Mouse (Mus musculus) stomach, embryonic 16.5 days (tissue): ENCODE results near the gene Zfp653. TPM values are rescaled to one million over a fixed set of nuclear protein-coding genes. Genes with fewer than 3 reads are reported as not detected.

Source experiments
- ATAC-seq: fragments of 200-750 bp; cut with Nextera tagmentation; 2 replicates; pipeline ENCODE4 v1.8.0; 2017; ENCODE audit warnings: moderate number of reproducible peaks, moderate TSS enrichment; ENCODE audit not compliant: insufficient read depth, low FRiP score
- H3K27ac ChIP-seq: fragments of 300-500 bp; sonication (generic); 2 replicates; pipeline ENCODE4 v1.5.1; 2014; ENCODE audit warnings: low read length
- H3K27me3 ChIP-seq: fragments of 300-500 bp; sonication (generic); 2 replicates; pipeline ENCODE4 v1.6.1; 2014; ENCODE audit warnings: low read length, control low read depth, mixed read lengths; ENCODE audit not compliant: control insufficient read depth, insufficient read depth
- H3K36me3 ChIP-seq: fragments of 300-500 bp; sonication (generic); 2 replicates; pipeline ENCODE4 v1.6.1; 2014; ENCODE audit warnings: low read length; ENCODE audit not compliant: control insufficient read depth, insufficient read depth
- H3K4me1 ChIP-seq: fragments of 300-500 bp; sonication (generic); 2 replicates; pipeline ENCODE4 v1.6.1; 2014; ENCODE audit warnings: low read length, control low read depth, mixed read lengths; ENCODE audit not compliant: control insufficient read depth, insufficient read depth
- H3K4me2 ChIP-seq: fragments of 300-500 bp; sonication (generic); 2 replicates; pipeline ENCODE4 v1.6.1; 2014; ENCODE audit warnings: low read depth, low read length, mixed read lengths
- H3K4me3 ChIP-seq: fragments of 300-500 bp; sonication (generic); replicated peaks from 2 replicates; pipeline ENCODE4 v1.5.1; 2014; ENCODE audit warnings: mild to moderate bottlenecking, low read length
- H3K9ac ChIP-seq: fragments of 300-500 bp; sonication (generic); 2 replicates; pipeline ENCODE4 v1.6.1; 2014; ENCODE audit warnings: low read length
- H3K9me3 ChIP-seq: fragments of 300-500 bp; sonication (generic); replicated peaks from 2 replicates; pipeline ENCODE4 v1.6.1; 2016; ENCODE audit warnings: low read length, control low read depth; ENCODE audit not compliant: control insufficient read depth
- WGBS: fragments of 180-500 bp; shearing (Covaris S2); extraction: QIAGEN DNeasy Blood & Tissue Kit; methylation state at CpG from one replicate; pipeline ENCODE4 v1.1.7; 2014; 5-methylcytosine and 5-hydroxymethylcytosine counted together
- polyA plus RNA-seq: library from polyadenylated mRNA; unstranded; fragments of >200 nt; fragmentation: Nextera tagmentation; extraction: Ambion mirVana; gene quantifications from 2 replicates; pipeline ENCODE4 v1.2.1, GENCODE M21; 2015

The Zfp653 gene
- polyA plus RNA-seq, result 11.2 and 11.7 TPM in 2 replicates

GRCm38 (mm10) chr9:22070791-22071573 is at the start of gene Zfp653, which contains the start of gene Gm49318:
Zfp653 (minus strand) TSS chr9:22071376.
Gm49318 (minus strand) TSS chr9:22071259.
- Histone ChIP-seq H3K9ac (peak within 1 kb of the TSS; percentile 92), H3K4me2 (peak within 1 kb of the TSS; percentile 58), H3K36me3 (peaks cover 3% of the 10 kb centered on the region; the same call in 1 of the 2 replicates), H3K4me1 (peaks cover 8% of the 10 kb centered on the region; the same call in 1 of the 2 replicates), H3K4me3 (peak within 1 kb of the TSS; percentile 81), H3K9me3 (no peaks in the 10 kb centered on the region), H3K27me3 (no peaks in the 10 kb centered on the region), H3K27ac (peak within 1 kb of the TSS; percentile 98)
- WGBS, result under 1% methylated on average over 66 of the region's 87 CpGs
- peak; percentile 97 for ATAC-seq

- no peak overlapping the region for H3K27ac ChIP-seq
- H3K9ac ChIP-seq, result no peak overlapping the region
- WGBS, result 90% methylated on average over 4 of the region's 4 CpGs
- peaks cover 12% of the 10 kb centered on the region for H3K4me1 ChIP-seq
- no peak overlapping the region for H3K4me2 ChIP-seq
- no peaks in the 10 kb centered on the region for H3K9me3 ChIP-seq
- no peaks in the 10 kb centered on the region for H3K36me3 ChIP-seq
- no peaks in the 10 kb centered on the region for H3K27me3 ChIP-seq
- no peak overlapping the region for H3K4me3 ChIP-seq
- ATAC-seq, result no peak
Observed at GRCm38 (mm10) chr9:22119543-22119942, 48.4 kb upstream of the Zfp653 start.

GRCm38 (mm10) chr9:22117754-22118456 is 46.7 kb upstream of the Zfp653 start:
- Histone ChIP-seq H3K27me3 (no peaks in the 10 kb centered on the region), H3K36me3 (peaks cover 6% of the 10 kb centered on the region), H3K9ac (peak overlapping the region; percentile 69), H3K4me1 (peaks cover 12% of the 10 kb centered on the region), H3K4me3 (peak overlapping the region; percentile 79), H3K4me2 (peak overlapping the region; percentile 88), H3K9me3 (no peaks in the 10 kb centered on the region), H3K27ac (peak overlapping the region; percentile 39; the same call in 1 of the 2 replicates)
- no peak for ATAC-seq
- WGBS, result 39% methylated on average over 10 of the region's 10 CpGs

GRCm38 (mm10) chr9:22116740-22117426 is 45.7 kb upstream of the Zfp653 start, which contains the start of gene Elof1:
Elof1 (minus strand) TSS chr9:22117172.
- Histone ChIP-seq H3K4me1 (peaks cover 12% of the 10 kb centered on the region), H3K4me2 (peak within 1 kb of the TSS; percentile 88), H3K9ac (peak within 1 kb of the TSS; percentile 88), H3K27ac (peak within 1 kb of the TSS; percentile 60), H3K27me3 (no peaks in the 10 kb centered on the region), H3K4me3 (peak within 1 kb of the TSS; percentile 79), H3K36me3 (peaks cover 8% of the 10 kb centered on the region), H3K9me3 (no peaks in the 10 kb centered on the region)
- WGBS, result under 1% methylated on average over 52 of the region's 52 CpGs
- ATAC-seq, result peak; percentile 96

GRCm38 (mm10) chr9:22116086-22116485 is 44.9 kb upstream of the Zfp653 start:
- peaks cover 8% of the 10 kb centered on the region for H3K36me3 ChIP-seq
- peak overlapping the region; percentile 88 for H3K9ac ChIP-seq
- no peak for ATAC-seq
- peak overlapping the region; percentile 82 for H3K4me2 ChIP-seq
- no peaks in the 10 kb centered on the region for H3K9me3 ChIP-seq
- WGBS, result 18% methylated on average over 15 of the region's 15 CpGs
- peaks cover 12% of the 10 kb centered on the region for H3K4me1 ChIP-seq
- no peaks in the 10 kb centered on the region for H3K27me3 ChIP-seq
- H3K27ac ChIP-seq, result no peak overlapping the region
- H3K4me3 ChIP-seq, result peak overlapping the region; percentile 79

GRCm38 (mm10) chr9:22115635-22116034 is 44.5 kb upstream of the Zfp653 start:
- ATAC-seq, result no peak
- Histone ChIP-seq H3K4me1 (peaks cover 12% of the 10 kb centered on the region), H3K4me2 (peak overlapping the region; percentile 82), H3K9ac (peak overlapping the region; percentile 88), H3K27ac (no peak overlapping the region), H3K4me3 (peak overlapping the region; percentile 79), H3K36me3 (peaks cover 8% of the 10 kb centered on the region), H3K9me3 (no peaks in the 10 kb centered on the region), H3K27me3 (no peaks in the 10 kb centered on the region)
- WGBS, result 81% methylated on average over 4 of the region's 4 CpGs

- 84% methylated on average over 9 of the region's 9 CpGs for WGBS
- no peak overlapping the region for H3K27ac ChIP-seq
- no peaks in the 10 kb centered on the region for H3K4me1 ChIP-seq
- peaks cover 5% of the 10 kb centered on the region for H3K36me3 ChIP-seq
- H3K4me2 ChIP-seq, result no peak overlapping the region
- H3K4me3 ChIP-seq, result no peak overlapping the region
- no peaks in the 10 kb centered on the region for H3K9me3 ChIP-seq
- no peak for ATAC-seq
- H3K27me3 ChIP-seq, result no peaks in the 10 kb centered on the region
- no peak overlapping the region for H3K9ac ChIP-seq
Observed at GRCm38 (mm10) chr9:22108194-22108593, 37.0 kb upstream of the Zfp653 start.

GRCm38 (mm10) chr9:22099922-22100321 is 28.7 kb upstream of the Zfp653 start:
- no peaks in the 10 kb centered on the region for H3K36me3 ChIP-seq
- peaks cover 24% of the 10 kb centered on the region for H3K27me3 ChIP-seq
- ATAC-seq, result peak; percentile 80
- H3K9me3 ChIP-seq, result no peaks in the 10 kb centered on the region
- 2% methylated on average over 18 of the region's 18 CpGs for WGBS
- H3K4me1 ChIP-seq, result 0 out of 2 replicates have a peak, but pooled peaks cover 4% of the 10 kb centered on the region
- peak overlapping the region; percentile 38 for H3K4me3 ChIP-seq
- peak overlapping the region; percentile 84 for H3K27ac ChIP-seq
- H3K4me2 ChIP-seq, result peak overlapping the region; percentile 36
- H3K9ac ChIP-seq, result peak overlapping the region; percentile 63
